Mouse (Mus musculus): ENCODE results near the gene Supt3. TPM values are rescaled to one million over a fixed set of nuclear protein-coding genes. Genes with fewer than 3 reads are reported as not detected.

The Supt3 gene
- polyA plus RNA-seq, 1 experiment from 2014 or later: 22.2 TPM

DNA sequence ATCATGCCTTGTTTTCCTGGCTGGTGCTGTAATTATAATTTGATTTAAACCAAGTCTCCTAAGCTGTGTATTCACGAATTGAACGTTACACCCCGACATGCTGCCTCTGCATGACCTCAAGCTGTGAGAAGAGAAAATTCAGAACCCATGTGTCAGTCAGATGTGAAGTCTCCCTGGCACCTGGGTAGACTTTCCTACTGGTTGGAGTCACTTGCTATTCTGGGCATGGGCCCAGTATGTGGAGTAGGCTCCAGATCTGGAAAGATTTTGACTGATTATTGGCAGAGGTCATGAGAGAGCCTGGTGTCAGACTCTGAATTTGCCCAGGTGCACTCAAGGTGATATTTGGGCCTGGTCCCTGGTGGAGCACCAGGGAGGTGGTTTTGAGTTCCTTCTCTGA is 275.0 kb downstream of the Supt3 start:
- Histone ChIP-seq H3K4me2 (no peak overlapping the region), H3K4me1 (replicated peaks) (no peaks in the 10 kb centered on the region), H3K27me3 (no peaks in the 10 kb centered on the region), H3K9me3 (no peaks in the 10 kb centered on the region), H3K36me3 (no peaks in the 10 kb centered on the region), H3K9ac (no peak overlapping the region), H3K4me3 (no peak overlapping the region), H3K27ac (no peak overlapping the region)
- no peak for ATAC-seq (ENCODE audit: low FRiP score)
- WGBS: 84% methylated on average over 3 of the region's 3 CpGs

DNA sequence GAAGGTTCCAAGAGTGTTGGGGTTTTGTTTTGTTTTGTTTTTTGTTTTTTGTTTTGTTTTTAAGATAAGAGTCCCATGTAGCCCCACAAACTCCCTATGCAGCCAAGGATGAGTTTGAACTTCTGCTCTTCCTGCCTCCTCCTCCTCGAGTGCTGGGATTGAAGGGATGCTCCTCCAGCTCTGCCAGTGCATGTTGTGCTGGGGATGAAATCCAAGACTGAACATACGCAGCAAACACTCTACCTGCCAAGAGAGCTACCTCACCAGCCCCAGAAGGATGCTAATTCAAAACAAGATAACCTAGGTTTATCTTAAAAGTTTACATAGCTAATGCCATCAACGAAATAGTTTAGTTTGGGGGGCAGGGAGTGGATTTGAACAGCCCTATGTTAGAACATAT is 276.4 kb downstream of the Supt3 start:
- WGBS: 92% methylated on average over 3 of the region's 3 CpGs
- H3K4me2 ChIP-seq: no peak overlapping the region
- no peaks in the 10 kb centered on the region for H3K9me3 ChIP-seq
- no peak overlapping the region for H3K4me3 ChIP-seq
- no peak overlapping the region for H3K9ac ChIP-seq
- ATAC-seq (ENCODE audit: low FRiP score): no peak
- H3K4me1 ChIP-seq (replicated peaks): no peaks in the 10 kb centered on the region
- H3K27ac ChIP-seq: no peak overlapping the region
- no peaks in the 10 kb centered on the region for H3K27me3 ChIP-seq
- H3K36me3 ChIP-seq: no peaks in the 10 kb centered on the region

DNA sequence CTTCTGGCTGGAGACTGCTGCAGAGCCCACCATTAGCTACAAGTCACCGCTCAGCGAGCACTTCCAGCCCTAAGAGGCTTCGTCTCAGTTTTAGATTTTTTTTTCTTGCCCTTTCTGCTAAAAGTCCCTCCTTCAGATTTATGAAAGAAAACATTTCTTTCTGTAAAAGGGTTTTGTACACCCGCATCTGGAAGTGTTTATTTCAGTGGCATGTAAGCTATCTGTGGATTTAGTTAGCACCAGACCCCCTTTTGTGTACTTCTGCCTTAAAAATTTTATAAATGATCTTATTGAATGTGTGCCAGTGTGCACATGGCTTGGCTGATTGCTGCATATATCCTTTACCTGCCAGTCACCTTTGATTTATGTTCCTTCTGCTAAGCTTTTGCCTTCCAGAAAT is 277.6 kb downstream of the Supt3 start:
- ATAC-seq (ENCODE audit: low FRiP score): no peak
- no peaks in the 10 kb centered on the region for H3K36me3 ChIP-seq
- 84% methylated on average over 4 of the region's 4 CpGs for WGBS
- no peaks in the 10 kb centered on the region for H3K4me1 ChIP-seq (replicated peaks)
- no peak overlapping the region for H3K27ac ChIP-seq
- H3K9me3 ChIP-seq: no peaks in the 10 kb centered on the region
- no peak overlapping the region for H3K9ac ChIP-seq
- H3K27me3 ChIP-seq: no peaks in the 10 kb centered on the region
- no peak overlapping the region for H3K4me3 ChIP-seq
- H3K4me2 ChIP-seq: no peak overlapping the region

DNA sequence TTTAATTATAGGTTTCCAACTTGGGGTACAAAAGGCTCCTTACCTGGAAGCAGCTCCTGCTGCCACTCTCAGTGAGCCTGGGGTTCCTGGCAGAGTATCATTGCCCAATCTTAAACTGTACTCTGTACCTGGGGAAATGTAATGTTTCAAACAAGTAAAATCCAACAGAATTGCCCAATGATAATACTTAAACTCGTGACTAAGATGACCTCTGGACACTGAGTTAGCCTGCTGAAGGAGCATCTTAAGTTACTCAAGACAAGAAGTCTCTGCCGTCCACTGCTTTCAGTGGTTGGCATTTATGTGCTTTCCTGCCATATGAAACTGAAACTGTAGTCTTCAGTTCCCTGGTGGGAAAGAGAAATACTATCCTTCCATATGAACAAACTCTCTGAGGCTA is 279.9 kb downstream of the Supt3 start:
- H3K4me3 ChIP-seq: no peak overlapping the region
- no peak for ATAC-seq (ENCODE audit: low FRiP score)
- H3K9me3 ChIP-seq: no peaks in the 10 kb centered on the region
- H3K27ac ChIP-seq: no peak overlapping the region
- H3K4me1 ChIP-seq (replicated peaks): no peaks in the 10 kb centered on the region
- no peaks in the 10 kb centered on the region for H3K27me3 ChIP-seq
- H3K4me2 ChIP-seq: no peak overlapping the region
- WGBS: 81% methylated on average over 2 of the region's 2 CpGs
- no peaks in the 10 kb centered on the region for H3K36me3 ChIP-seq
- no peak overlapping the region for H3K9ac ChIP-seq

DNA sequence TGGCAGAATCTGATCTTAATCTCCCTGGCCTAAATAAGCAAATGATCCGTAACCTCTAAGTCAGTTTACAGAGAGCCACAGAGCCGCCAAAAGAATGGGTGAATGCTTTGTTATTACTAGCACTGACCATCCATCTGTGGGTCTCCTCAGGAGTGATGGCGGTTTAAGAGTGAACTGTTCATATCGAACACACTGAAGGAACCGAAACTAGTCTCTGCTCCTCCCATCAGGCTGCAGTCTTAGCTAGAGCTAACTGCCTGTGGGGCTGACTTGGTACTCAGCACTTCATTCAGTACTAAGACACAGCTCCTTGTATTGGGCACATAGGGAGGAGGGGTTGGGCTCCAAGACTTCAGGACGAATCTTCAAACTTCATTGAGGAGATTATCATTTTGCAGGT is 280.8 kb downstream of the Supt3 start:
- H3K4me2 ChIP-seq: no peak overlapping the region
- no peaks in the 10 kb centered on the region for H3K36me3 ChIP-seq
- no peaks in the 10 kb centered on the region for H3K27me3 ChIP-seq
- H3K9me3 ChIP-seq: no peaks in the 10 kb centered on the region
- no peak overlapping the region for H3K4me3 ChIP-seq
- no peaks in the 10 kb centered on the region for H3K4me1 ChIP-seq (replicated peaks)
- no peak overlapping the region for H3K27ac ChIP-seq
- WGBS: 79% methylated on average over 6 of the region's 6 CpGs
- H3K9ac ChIP-seq: no peak overlapping the region
- no peak for ATAC-seq (ENCODE audit: low FRiP score)

DNA sequence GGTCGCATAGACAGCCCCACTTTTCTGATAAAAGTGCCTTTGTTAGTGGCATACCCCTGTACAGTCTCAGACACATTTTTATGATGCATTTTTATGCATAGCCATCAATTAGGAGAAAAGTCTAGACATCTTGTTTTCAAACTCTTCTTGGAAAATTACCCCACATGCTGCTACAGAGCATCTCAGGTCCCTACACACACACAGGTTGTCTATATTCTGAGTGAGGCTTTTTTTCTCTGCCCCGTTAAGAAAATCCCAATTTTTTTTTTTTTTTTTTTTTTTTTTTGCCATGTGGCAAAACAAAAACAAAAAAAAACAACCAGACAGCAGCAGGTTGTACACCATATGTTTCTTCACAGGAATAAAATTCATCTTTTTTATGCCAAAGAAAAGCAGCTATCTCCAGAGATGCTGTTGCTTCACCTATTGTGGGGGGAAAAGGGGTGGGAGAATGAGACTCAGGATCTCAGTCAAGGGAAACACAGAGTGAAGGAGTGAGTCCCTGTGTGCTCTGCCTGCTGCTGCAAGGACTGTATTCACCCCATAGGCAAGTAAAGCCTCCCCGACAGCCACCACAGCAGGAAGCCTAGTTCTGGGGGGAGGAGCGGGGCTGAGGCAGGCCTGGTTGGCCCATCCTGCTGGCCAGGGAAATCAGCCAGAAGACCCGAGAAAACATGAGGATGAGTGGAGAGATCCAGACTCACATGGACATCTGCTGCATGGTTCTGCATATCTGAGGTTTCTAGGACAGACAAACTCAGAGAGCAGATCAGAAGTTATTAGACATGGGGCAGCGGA is 281.8 kb downstream of the Supt3 start:
- no peak for ATAC-seq (ENCODE audit: low FRiP score)
- Histone ChIP-seq H3K4me2 (no peak overlapping the region), H3K36me3 (no peaks in the 10 kb centered on the region), H3K9ac (no peak overlapping the region), H3K27me3 (no peaks in the 10 kb centered on the region), H3K27ac (no peak overlapping the region), H3K9me3 (no peaks in the 10 kb centered on the region), H3K4me3 (no peak overlapping the region), H3K4me1 (replicated peaks) (no peaks in the 10 kb centered on the region)
- WGBS: 54% methylated on average over 6 of the region's 6 CpGs

DNA sequence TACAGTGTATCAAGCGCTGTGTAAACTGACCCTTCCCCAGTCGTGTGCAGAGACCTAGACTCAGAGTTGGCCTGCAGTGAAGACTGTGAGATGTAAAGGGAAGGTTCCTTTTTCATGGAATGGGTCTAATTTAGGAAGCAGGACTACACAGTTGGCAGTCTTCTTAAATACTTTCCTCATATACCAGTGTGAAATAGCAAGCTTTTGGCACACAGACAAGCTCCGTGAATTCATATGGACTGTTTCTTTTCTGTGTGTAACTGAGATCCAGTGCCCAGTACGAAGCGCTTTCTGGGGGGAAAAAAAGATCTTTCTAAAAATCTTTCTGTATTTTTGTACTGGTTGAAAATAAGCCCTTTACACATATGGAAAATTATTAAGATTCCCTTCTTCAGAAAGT is 286.8 kb downstream of the Supt3 start:
- no peak overlapping the region for H3K4me2 ChIP-seq
- no peaks in the 10 kb centered on the region for H3K36me3 ChIP-seq
- ATAC-seq (ENCODE audit: low FRiP score): no peak
- no peaks in the 10 kb centered on the region for H3K27me3 ChIP-seq
- 0 out of 2 replicates have a peak, but pooled peaks cover 5% of the 10 kb centered on the region for H3K4me1 ChIP-seq (replicated peaks)
- H3K4me3 ChIP-seq: no peak overlapping the region
- H3K9ac ChIP-seq: no peak overlapping the region
- 85% methylated on average over 5 of the region's 5 CpGs for WGBS
- H3K27ac ChIP-seq: no peak overlapping the region
- no peaks in the 10 kb centered on the region for H3K9me3 ChIP-seq

DNA sequence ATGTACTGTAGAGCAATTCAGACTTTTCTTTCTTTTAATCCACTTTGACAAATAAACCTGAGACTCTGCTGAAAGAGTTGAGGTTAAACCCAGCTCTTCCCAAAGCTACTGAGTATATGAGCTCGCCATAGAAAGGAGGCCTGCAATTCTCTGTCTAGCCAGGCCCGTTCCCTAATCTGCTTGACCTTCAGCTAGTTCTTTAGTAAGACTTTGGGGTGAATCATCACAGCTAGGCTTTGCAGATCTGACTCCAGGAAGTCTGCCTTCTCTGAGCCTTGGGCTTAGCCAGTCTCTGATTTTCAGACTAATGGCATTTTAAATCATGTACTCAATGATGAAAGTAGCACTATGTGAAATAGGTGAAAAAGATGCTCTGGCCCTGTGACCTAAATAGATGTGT is 288.5 kb downstream of the Supt3 start:
- Histone ChIP-seq H3K4me2 (no peak overlapping the region), H3K36me3 (no peaks in the 10 kb centered on the region), H3K27ac (no peak overlapping the region), H3K9ac (no peak overlapping the region), H3K9me3 (no peaks in the 10 kb centered on the region), H3K27me3 (no peaks in the 10 kb centered on the region), H3K4me3 (no peak overlapping the region), H3K4me1 (replicated peaks) (0 out of 2 replicates have a peak, but pooled peaks cover 5% of the 10 kb centered on the region)
- WGBS: 80% methylated on average over 2 of the region's 2 CpGs
- no peak for ATAC-seq (ENCODE audit: low FRiP score)

DNA sequence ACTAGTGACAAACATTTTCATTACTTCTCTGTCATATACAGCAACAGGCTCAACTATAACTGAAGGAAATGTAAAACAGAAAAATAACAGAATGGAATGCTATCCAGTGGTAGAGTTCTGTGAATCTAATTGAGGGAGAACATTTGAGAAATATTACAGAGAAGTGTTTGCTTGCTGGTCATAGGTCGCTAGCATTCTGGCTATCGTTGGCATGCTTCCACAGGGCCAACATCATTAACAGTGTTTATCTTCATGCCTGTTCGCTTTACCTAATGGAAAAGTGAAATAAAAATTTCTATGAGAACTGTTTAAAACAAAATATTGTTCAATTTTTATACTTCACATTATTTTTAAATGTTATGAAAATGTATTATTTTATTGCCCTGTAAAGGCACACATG is 290.5 kb downstream of the Supt3 start:
- no peak overlapping the region for H3K4me3 ChIP-seq
- H3K9me3 ChIP-seq: no peaks in the 10 kb centered on the region
- WGBS: 92% methylated on average over 3 of the region's 3 CpGs
- ATAC-seq (ENCODE audit: low FRiP score): no peak
- no peaks in the 10 kb centered on the region for H3K36me3 ChIP-seq
- no peak overlapping the region for H3K9ac ChIP-seq
- no peaks in the 10 kb centered on the region for H3K27me3 ChIP-seq
- H3K4me2 ChIP-seq: no peak overlapping the region
- H3K27ac ChIP-seq: no peak overlapping the region
- H3K4me1 ChIP-seq (replicated peaks): 0 out of 2 replicates have a peak, but pooled peaks cover 5% of the 10 kb centered on the region

DNA sequence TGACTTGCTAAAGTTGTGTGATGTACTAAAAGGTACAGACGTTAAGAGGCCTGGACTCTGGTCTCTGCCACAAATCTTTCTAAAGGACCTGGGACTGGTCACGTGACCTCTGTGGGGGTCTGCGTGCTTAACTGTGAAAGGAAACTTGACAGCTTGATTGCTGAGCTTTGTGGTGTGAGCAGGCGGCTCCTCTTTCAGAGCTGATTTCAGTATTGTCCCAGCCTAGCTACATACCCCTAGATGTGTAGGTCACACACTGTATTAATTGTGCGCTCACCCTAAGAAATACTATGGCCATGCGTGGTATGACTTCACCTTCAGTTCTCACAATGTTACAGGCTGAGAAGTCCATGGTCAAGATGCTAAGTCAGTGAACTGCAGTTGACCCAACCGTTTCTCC is 291.4 kb downstream of the Supt3 start:
- ATAC-seq (ENCODE audit: low FRiP score): no peak
- H3K9ac ChIP-seq: no peak overlapping the region
- H3K4me3 ChIP-seq: no peak overlapping the region
- H3K27ac ChIP-seq: no peak overlapping the region
- 36% methylated on average over 7 of the region's 7 CpGs for WGBS
- no peaks in the 10 kb centered on the region for H3K9me3 ChIP-seq
- 0 out of 2 replicates have a peak, but pooled peaks cover 5% of the 10 kb centered on the region for H3K4me1 ChIP-seq (replicated peaks)
- no peaks in the 10 kb centered on the region for H3K27me3 ChIP-seq
- no peaks in the 10 kb centered on the region for H3K36me3 ChIP-seq
- H3K4me2 ChIP-seq: no peak overlapping the region

DNA sequence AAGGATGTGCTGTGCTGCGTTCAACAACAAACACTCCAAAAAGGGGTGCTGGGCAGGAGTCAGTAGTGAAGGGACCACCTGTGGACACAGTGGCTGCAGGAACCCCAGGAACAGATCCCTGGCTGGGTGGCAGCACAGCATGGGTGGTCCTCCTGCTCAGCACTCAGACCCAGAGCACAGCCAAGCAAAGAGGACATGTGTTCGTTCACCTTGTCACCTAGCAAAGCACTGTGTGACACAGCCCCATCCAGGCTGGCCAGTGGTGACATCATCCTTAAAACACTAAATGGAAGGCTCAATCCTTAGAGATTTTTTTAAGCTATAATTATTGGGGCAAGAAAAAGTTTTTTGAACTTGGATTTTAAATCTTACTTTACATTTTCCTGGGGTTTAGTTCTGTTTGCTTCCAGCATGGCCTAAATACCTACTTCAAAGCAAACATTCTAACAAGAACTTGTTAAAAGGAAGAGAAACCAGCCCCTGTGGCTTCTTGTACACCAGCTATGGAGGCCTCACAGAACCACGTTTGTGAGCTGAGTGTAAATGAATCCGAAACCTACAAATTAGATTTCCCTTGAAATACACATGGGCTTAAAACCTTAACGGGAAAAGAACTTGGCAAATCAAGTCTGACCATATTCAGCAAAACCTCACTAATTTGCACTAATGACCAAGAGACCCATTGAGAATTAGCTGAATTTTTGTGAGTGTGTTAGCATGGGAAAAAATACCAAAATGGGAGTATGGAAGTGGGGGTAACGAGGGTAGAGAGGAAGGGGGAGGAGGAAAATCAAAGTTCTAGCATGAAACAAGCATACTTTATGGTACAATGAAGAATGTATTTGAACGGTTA is 295.8 kb downstream of the Supt3 start:
- Histone ChIP-seq H3K27me3 (no peaks in the 10 kb centered on the region), H3K9ac (no peak overlapping the region), H3K27ac (no peak overlapping the region), H3K9me3 (no peaks in the 10 kb centered on the region), H3K4me2 (no peak overlapping the region), H3K4me1 (replicated peaks) (peaks cover 11% of the 10 kb centered on the region), H3K4me3 (no peak overlapping the region), H3K36me3 (no peaks in the 10 kb centered on the region)
- no peak for ATAC-seq (ENCODE audit: low FRiP score)
- WGBS: 72% methylated on average over 7 of the region's 7 CpGs

DNA sequence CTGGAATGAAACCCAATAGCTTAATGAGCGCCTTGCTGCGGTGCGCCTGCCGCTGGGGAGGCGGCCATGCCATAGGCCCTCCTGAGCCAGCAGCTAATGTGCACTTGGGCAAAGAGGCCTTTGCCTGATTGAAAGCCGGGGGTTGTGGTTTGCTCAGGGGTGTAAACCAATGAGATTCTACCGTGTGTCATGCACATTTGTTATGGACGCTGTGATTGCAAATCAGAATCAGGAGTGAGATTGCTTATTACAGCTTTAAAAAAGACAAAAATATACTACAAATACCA is 296.3 kb downstream of the Supt3 start:
- Histone ChIP-seq H3K9ac (no peak overlapping the region), H3K9me3 (no peaks in the 10 kb centered on the region), H3K4me1 (replicated peaks) (peaks cover 9% of the 10 kb centered on the region), H3K4me2 (no peak overlapping the region), H3K4me3 (no peak overlapping the region), H3K27ac (no peak overlapping the region), H3K27me3 (no peaks in the 10 kb centered on the region), H3K36me3 (no peaks in the 10 kb centered on the region)
- WGBS: 96% methylated on average over 8 of the region's 8 CpGs
- no peak for ATAC-seq (ENCODE audit: low FRiP score)

DNA sequence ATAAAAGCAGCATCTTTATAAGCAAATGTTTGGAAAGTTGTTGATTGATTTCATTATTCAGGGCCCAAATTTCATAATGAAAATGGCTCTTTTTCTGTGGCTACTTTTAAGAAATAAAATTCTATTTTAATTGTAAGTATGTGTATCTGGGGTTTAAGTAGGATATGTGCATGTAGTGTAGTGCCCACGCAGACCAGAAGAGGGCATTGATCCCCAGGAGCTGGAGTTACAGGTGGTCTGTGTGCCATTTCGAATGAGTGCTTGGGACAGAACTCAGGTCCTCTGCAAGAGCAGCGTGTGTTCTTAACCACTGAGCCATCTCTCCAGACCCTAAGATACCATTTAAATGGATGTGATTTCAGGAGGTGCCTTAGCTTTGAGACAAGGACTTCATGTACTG is 296.8 kb downstream of the Supt3 start:
- Histone ChIP-seq H3K4me2 (no peak overlapping the region), H3K4me3 (no peak overlapping the region)
- ATAC-seq (ENCODE audit: low FRiP score): no peak

More for the DNA sequence above, 296.8 kb downstream of the Supt3 start:
- Histone ChIP-seq H3K4me1 (replicated peaks) (peaks cover 6% of the 10 kb centered on the region), H3K36me3 (no peaks in the 10 kb centered on the region), H3K9ac (no peak overlapping the region), H3K27me3 (no peaks in the 10 kb centered on the region), H3K27ac (no peak overlapping the region), H3K9me3 (no peaks in the 10 kb centered on the region)
- WGBS: 87% methylated on average over 3 of the region's 3 CpGs

All from hindbrain, embryonic 13.5 days (tissue).